Mouse (Mus musculus) left cerebral cortex, postnatal 14 days (tissue): ENCODE results near the gene Papolg. TPM values are rescaled to one million over a fixed set of nuclear protein-coding genes. Genes with fewer than 3 reads are reported as not detected.

Experiments used
- total RNA-seq, 2 experiments: library from RNA; stranded (reverse); gene quantifications; 2 replicates each; pipeline ENCODE4 v1.2.3; 2021

Gene Papolg
- total RNA-seq, 2 experiments from 2014 or later: 19.1 to 19.2 TPM

Other genes starting within 250 kb of the Papolg start
- 10 to 100 TPM; 12.1 to 13.4 TPM for gene Pus10, start 229.6 kb downstream of the Papolg start, total RNA-seq
- 10 to 100 TPM; 21.6 to 28.7 TPM for gene Pex13, start 229.3 kb downstream of the Papolg start, total RNA-seq
- gene Rel, start 124.3 kb downstream of the Papolg start, total RNA-seq: 1 to 10 TPM; 4.3 TPM
- 1 to 10 TPM in 1 of 2 experiments, under 1 TPM in 1; 0.66 to 1.1 TPM for gene A830031A19Rik, start 179.8 kb upstream of the Papolg start, total RNA-seq
- 100 to 1,000 TPM; 114 to 125 TPM for gene Bcl11a, start 182.8 kb upstream of the Papolg start, total RNA-seq